ENCODE assay signal across 23 mouse cellular contexts in genomic region chr11:79943136-79943535, GRCm38 (mm10).
"Had no signal": no experiment of that assay in that cellular context is flagged by ENCODE, and none has a peak within 500 bp of the region (broad histone marks: within the 10 kb centered on the region; RNA-seq: fewer than 3 reads in every experiment).

No protein-coding gene starts in this region.

- DNase-seq: kidney, adult 8-10 months; kidney, postnatal 10 days; kidney, postnatal 36 days; layer of hippocampus, postnatal 36 days; lung, adult 18-20 months; lung, postnatal 10 days; lung, postnatal 36 days; retina, postnatal 1 day; right cerebral cortex, postnatal 25 days; spleen, adult 18-20 months; thymus, adult 2 months; thymus, postnatal 36 days had no signal

- H3K9me3 ChIP-seq: kidney, embryonic 15.5 days; lung, embryonic 15.5 days; megakaryocyte, embryonic 14.5 days; midbrain, embryonic 10.5 days; midbrain, embryonic 13.5 days; neural tube, embryonic 13.5 days; stomach, embryonic 15.5 days had no signal

- H3K4me1 ChIP-seq: kidney, embryonic 15.5 days; lung, embryonic 15.5 days; megakaryocyte, embryonic 14.5 days; midbrain, embryonic 10.5 days; midbrain, embryonic 13.5 days; neural tube, embryonic 13.5 days; stomach, embryonic 15.5 days had no signal

- H3K27me3 ChIP-seq: kidney, embryonic 15.5 days; lung, embryonic 15.5 days; megakaryocyte, embryonic 14.5 days; midbrain, embryonic 13.5 days; neural tube, embryonic 13.5 days; stomach, embryonic 15.5 days had no signal

- H3K27ac ChIP-seq: kidney, embryonic 15.5 days; left cerebral cortex, adult 2 months; lung, embryonic 15.5 days; midbrain, embryonic 10.5 days; midbrain, embryonic 13.5 days; neural tube, embryonic 13.5 days; stomach, embryonic 15.5 days had no signal

- H3K4me2 ChIP-seq: kidney, embryonic 15.5 days; lung, embryonic 15.5 days; midbrain, embryonic 13.5 days; neural tube, embryonic 13.5 days; stomach, embryonic 15.5 days had no signal

- H3K9ac ChIP-seq: kidney, embryonic 15.5 days; lung, embryonic 15.5 days; midbrain, embryonic 13.5 days; neural tube, embryonic 13.5 days; stomach, embryonic 15.5 days had no signal

- ATAC-seq: intestine, postnatal 0 days; midbrain, embryonic 13.5 days; midbrain, embryonic 16.5 days had no signal

- H3K4me3 ChIP-seq: kidney, embryonic 15.5 days; left cerebral cortex, adult 2 months; lung, embryonic 15.5 days; megakaryocyte, embryonic 14.5 days; midbrain, embryonic 10.5 days; midbrain, embryonic 13.5 days; myocyte; neural tube, embryonic 13.5 days; stomach, embryonic 15.5 days had no signal
